Mouse (Mus musculus) layer of hippocampus, adult 2 months (tissue): ENCODE measurements at regions not wholly inside any gene's neighbourhood (a gene's known extent, or its start where the extent isn't known, plus 50 kb on each side); places are given as distances from the start of the nearest gene placed in this dataset.
"Not testable (repeated sequence)": the region's sequence is repeated elsewhere in the genome, so short reads cannot be mapped to it uniquely, and the experiment has no call there.

ENCODE experiments used
- DNase-seq, 2 experiments: peaks; one replicate each; pipeline ENCODE4 v3.0.0; 2022; ENCODE audit warnings: low spot score in 2 of 2
- H3K27ac ChIP-seq: fragments of 200-600 bp; 2 replicates; pipeline ENCODE4 v1.8.1; 2022
- H3K4me3 ChIP-seq: fragments of 200-600 bp; 2 replicates; pipeline ENCODE4 v1.8.1; 2022; ENCODE audit warnings: mild to moderate bottlenecking
- CTCF ChIP-seq: fragments of 200-600 bp; conservative IDR thresholded peaks from 2 replicates; pipeline ENCODE4 v1.8.1; 2022; ENCODE audit warnings: antibody characterized with exemption, mild to moderate bottlenecking, moderate library complexity

DNA sequence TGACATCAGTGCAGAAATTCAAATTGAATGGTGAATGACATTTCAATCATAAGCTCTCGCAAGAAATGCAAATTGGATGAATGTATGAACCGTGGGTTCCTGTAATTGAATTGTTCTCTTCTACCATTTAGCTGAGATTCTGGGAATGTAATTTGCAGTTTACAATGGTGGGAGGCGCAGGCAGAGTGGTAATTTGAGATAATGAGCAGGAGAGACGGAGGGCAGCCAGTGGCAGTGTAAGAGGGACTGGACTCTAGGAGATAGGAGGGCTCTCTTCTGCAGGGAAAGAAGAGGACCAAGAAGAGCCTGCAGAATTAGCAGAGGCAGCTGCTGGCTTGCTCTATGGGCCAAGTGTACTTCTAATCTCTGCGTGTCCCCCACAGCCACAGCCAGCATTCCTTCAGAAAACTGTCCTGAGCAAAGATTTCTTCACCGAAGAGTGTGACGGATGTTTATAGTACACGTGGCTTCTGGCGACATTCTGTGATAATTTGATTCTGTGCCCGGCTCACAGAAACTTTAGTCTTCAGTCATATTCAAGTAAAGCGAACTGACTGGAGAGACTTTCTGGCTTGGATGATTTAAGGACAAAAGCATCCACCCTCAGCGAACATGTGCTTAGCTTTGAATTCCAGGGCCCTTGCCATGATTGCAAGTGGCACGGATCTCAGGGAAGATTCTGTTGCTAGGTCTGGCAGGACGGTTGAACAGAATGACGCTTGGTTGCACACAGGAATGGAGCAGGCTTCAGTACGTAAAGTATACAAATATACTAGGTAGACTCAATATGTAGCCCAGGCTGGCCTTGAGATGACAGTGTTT lies 116.9 kb upstream of the Smlr1 start:
- Histone ChIP-seq H3K4me3 (no peak overlapping the region), H3K27ac (no peak overlapping the region)
- no peak for TF ChIP-seq CTCF
- DNase-seq: no peak

DNA sequence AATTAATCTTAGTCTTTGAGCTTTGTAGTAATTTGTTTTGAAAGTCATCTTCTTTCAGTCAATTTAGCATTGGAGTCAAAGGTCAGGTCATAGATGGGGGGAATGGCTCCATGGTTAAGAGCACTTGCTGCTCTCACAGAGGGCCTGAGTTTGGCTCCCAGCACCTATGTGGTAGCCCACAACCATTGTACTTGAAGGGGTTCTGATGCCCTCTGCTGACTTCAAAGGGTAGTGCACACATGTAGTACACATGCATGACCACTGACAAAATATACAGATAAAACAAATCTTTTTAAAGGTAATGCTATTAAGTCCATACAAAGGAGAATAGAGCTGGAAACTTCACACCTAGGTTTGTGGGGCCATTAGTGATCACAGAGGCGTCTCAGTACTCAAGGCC lies 111.7 kb upstream of the Smlr1 start:
- TF ChIP-seq CTCF: peak; percentile 35
- H3K27ac ChIP-seq: no peak overlapping the region

DNA sequence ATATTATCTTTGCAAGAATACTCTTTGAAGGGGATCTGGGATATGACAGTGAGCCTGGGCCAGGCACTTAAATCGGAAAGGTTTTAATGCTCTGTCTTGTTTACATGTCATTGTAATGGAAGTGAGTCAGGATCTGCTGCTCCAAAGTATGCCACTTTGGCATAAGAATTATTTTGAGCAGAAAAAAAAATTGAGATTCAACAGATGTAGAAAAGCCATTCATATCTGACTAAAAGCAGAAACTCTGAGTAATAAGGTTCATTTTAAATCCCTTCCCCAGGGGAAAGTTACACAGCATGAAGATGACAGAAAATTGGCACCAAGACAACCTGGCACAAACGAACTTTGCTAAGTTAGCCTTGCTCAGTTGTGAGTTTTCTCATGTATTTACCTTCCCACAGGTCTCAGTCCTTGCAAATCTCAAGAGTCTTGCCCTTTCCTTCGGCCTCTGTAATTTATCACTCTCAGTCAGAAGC lies 107.5 kb upstream of the Smlr1 start:
- DNase-seq: no peak
- Histone ChIP-seq H3K4me3 (no peak overlapping the region), H3K27ac (no peak overlapping the region)
- TF ChIP-seq CTCF: no peak

More for the DNA sequence above, 111.7 kb upstream of the Smlr1 start:
- DNase-seq: no peak
- no peak overlapping the region for H3K4me3 ChIP-seq

DNA sequence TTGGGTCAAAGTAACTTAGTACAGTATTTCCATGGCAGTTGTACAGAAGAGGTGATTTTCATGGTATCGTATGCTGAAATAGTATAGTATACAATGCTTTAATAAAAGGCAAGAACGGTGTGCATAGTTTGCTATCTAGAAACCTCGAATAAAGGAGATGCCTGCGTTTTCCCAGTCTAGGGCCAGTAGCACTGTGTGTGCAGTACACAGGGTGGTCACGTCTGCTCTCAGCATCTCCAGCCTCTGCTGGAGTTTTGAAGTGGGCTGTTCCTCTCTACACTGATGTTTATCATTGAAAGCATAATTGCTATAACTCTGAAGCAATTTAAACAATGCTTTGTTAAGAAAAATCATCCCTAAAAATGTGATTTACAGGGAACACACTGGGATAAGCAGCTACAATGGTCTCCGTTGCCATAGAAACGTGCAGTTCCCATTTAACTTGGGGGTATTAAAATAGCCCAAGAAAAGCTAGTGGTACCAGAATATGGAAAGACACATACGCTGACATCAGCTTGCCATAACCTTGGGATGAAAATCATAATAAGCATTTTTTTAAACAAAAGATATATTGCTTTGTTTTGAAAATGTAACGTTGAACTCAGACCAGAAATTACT lies 106.1 kb upstream of the Smlr1 start:
- no peak for TF ChIP-seq CTCF
- DNase-seq: no peak

DNA sequence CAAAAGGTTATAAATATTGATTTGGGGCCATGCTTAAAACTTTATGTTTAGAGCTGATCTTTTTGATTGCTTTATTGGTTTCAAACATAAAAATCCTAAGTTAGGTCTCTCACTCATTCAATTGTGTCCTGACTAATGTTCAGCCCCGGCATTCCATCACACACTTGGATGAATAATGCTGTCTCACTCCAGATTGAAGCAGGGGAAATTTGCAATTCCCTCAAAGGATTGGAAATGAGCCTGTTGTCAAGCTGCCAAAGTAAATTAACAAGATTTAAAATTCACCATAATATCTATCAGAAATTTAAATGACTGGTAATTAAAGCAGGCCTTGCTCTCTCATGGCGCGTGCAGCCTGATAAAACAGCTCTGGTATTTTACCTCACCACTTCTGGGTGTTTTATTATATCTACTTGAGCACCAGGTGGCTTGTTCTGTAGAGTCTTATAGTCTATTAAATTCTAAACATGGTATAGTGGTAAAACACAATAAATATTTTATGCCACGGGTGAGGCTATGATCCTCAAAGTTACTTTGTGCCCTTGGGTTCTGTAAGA lies 97.1 kb upstream of the Smlr1 start:
- Histone ChIP-seq H3K4me3 (no peak overlapping the region), H3K27ac (peak overlapping the region; percentile 23; the same call in 1 of the 2 replicates)
- peak; percentile 42 to 66 for DNase-seq
- no peak for TF ChIP-seq CTCF

More for the DNA sequence above, 106.1 kb upstream of the Smlr1 start:
- Histone ChIP-seq H3K27ac (no peak overlapping the region), H3K4me3 (no peak overlapping the region)

DNA sequence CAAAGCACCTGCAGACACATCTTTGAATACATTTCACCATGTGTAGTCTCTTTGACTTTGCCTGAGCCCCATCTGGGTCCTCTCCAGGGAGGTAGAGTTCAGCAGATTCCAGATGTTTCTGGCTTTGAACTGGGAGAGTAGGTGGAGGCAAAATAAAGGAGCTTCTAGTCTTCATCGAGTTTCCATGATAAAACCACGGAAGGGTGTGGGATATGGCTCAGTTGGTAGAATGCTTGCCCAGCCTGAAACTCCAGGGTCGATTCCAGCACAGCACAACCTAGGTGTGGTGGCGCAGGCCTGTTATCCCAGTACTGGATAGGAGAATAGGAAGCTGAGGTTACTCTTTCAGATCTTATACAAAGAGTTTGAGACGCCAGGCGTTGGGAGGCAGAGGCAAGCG lies 96.2 kb upstream of the Smlr1 start:
- no peak for TF ChIP-seq CTCF
- Histone ChIP-seq H3K4me3 (no peak overlapping the region), H3K27ac (no peak overlapping the region)
- DNase-seq: no peak

DNA sequence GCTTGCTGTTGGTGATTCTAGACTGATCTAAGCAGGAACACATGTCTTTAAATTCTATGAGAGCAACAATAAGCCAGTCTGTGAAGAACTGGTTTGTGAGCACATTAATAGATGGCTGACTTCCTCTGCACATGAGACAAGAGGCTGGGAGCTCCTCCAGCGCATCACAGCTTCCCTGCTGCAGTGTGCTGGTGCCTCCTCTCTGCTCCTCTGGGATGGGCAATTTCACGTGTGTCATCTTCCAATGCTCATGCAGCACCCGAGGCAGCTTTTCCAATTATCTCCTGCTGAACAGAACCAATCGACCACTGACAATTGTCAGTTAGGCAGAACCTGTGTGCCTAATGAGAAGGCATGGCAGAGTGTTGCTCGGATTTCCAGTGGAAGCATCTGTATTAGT lies 86.5 kb upstream of the Smlr1 start:
- no peak overlapping the region for H3K27ac ChIP-seq
- H3K4me3 ChIP-seq: no peak overlapping the region
- no peak for DNase-seq
- no peak for TF ChIP-seq CTCF

DNA sequence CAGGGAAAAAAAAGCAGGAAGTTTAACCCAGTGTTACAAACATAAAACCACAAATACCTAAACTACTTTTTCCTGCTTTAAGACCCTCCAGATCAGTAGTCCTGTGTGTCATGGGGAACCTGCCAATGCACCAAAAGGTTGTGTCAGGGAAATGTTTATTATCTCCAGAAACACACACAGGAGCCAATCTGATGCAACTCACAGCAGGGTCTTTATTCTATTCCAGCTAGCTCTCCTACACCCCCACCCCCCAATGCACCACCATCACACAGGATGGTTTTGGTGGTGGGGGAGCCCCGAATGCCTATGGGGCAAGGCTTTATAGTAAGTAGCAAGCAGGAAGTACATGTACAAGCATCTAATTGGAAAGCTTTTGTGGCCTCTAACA lies 85.7 kb upstream of the Smlr1 start:
- H3K27ac ChIP-seq: peak overlapping the region; percentile 21
- not testable (repeated sequence) for DNase-seq, H3K4me3 ChIP-seq

DNA sequence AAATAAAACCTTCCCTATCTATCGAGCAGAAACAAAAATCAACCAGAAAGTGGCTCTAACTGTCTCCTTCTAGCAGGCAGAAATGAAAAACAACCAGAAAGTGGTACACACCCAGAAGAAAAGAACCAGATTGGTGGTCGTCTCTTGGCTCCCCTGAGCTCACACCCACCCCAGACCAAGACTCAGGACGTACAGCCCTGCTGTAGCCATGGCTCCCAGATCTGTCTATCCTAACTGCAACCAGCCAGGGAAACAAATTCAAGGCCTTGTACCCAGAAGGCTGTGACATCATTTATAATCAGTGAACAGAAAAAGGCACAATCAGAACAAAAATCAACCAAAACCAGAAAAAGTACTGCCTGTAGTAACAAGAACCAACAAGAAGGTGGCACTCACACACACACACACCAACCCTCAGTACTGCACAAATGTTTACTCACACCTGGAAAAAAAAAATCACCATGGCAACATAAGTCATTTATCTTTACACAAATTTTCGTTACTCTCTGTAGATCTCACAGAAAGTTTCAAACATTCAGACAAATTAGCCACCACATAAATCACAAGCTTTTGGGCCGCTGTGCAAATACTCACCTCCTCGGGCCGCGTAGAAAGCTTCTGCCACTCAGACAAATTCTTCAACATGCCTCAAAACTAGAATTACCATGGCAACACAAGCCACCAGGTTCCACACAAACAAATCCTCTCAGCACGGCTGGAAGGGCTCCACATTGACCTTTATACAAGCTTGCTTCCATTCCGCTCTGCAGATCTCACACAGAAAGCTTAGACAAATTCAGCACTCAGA lies 85.1 kb upstream of the Smlr1 start:
- DNase-seq: no peak
- H3K4me3 ChIP-seq: peak overlapping the region; percentile 18
- TF ChIP-seq CTCF: peak; percentile 77
- peak overlapping the region; percentile 21 for H3K27ac ChIP-seq

DNA sequence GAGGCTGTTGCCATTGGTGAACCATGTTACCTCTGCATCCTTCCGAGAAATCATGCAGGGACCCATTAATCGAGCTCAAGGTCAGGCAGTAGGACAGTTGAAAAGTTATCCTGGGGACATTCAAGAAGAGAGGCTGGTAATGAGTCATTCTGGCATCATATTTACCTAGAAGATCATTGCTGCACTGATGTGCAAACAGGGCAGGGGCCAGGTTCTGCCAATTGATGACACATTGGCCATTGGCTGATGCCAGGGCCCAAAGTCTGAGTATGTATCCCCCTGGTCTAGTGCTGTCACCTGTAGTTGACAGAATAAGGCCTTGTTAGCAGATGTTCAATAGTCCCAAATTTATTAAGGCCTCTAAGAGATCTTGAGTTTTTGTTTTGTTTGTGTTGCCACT lies 83.6 kb upstream of the Smlr1 start:
- Histone ChIP-seq H3K27ac (no peak overlapping the region), H3K4me3 (no peak overlapping the region)
- TF ChIP-seq CTCF: no peak
- DNase-seq: no peak

DNA sequence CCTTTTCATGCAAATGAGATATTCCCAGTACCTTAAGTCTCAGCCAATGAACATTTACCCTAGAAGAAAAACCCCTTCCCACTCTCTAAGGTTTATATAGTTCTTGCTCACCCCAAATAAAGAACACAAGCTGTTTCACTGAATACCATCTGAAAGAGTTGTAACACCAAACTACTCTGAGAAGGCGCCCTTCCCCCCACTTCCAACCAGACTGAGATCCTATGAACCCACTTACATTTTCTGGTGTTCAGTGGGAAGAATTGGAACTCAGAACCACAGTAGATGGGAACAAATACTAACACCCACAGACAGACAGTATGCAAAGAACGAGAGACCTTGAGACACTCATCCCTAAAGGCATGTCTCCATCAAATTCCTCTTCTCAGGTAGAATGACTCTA lies 65.4 kb upstream of the Smlr1 start:
- no peak overlapping the region for H3K27ac ChIP-seq
- H3K4me3 ChIP-seq: no peak overlapping the region
- TF ChIP-seq CTCF: no peak
- no peak for DNase-seq

DNA sequence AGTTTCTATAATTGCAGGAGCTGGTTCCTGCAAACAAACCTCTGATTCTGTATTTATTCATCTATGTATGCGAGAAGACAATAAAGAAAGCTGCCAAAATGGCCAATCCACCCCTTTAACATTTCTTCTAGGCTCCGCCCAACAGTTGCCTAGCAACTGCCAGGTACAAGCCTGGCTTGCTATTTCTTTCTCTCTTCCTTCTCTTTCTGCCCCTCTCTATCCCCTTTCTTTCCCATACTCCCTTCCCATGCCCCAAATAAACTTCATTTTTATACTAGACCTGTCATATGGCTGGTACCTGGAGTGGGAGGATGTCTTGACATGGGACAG lies 53.2 kb upstream of the Smlr1 start:
- no peak for DNase-seq
- H3K4me3 ChIP-seq: no peak overlapping the region
- H3K27ac ChIP-seq: no peak overlapping the region
- no peak for TF ChIP-seq CTCF
